Mouse (Mus musculus) ovary, postnatal 36 days (tissue): Measurements from ENCODE around the gene Snph.
"Not testable (repeated sequence)": the region's sequence is repeated elsewhere in the genome, so short reads cannot be mapped to it uniquely, and the experiment has no call there.

ENCODE experiments used
- DNase-seq: peaks from one replicate; pipeline ENCODE4 v3.0.0; 2022; ENCODE audit warnings: low spot score, mixed read lengths

Snph gene

GRCm38 (mm10) chr2:151632159-151632814 is at the start of gene Snph:
Snph (minus strand) TSS chr2:151632593.
- DNase-seq: peak; percentile 65

- no peak for DNase-seq
Observed at GRCm38 (mm10) chr2:151676234-151676633, 43.8 kb upstream of the Snph start.

- no peak for DNase-seq
Observed at GRCm38 (mm10) chr2:151670968-151671329, 38.6 kb upstream of the Snph start.

GRCm38 (mm10) chr2:151670026-151670967 is 37.9 kb upstream of the Snph start:
- no peak for DNase-seq

- DNase-seq: no peak
Observed at GRCm38 (mm10) chr2:151668433-151668832, 36.0 kb upstream of the Snph start, which contains the start of gene Rad21l. Rad21l (minus strand) TSS chr2:151668533.

- no peak for DNase-seq
Observed at GRCm38 (mm10) chr2:151652053-151652452, 19.7 kb upstream of the Snph start.

- no peak for DNase-seq
Observed at GRCm38 (mm10) chr2:151636015-151636402, 3.6 kb upstream of the Snph start.

GRCm38 (mm10) chr2:151635362-151636014 is 3.1 kb upstream of the Snph start:
- DNase-seq: no peak

- DNase-seq: no peak
Observed at GRCm38 (mm10) chr2:151634903-151635302, 2.5 kb upstream of the Snph start.

GRCm38 (mm10) chr2:151632982-151633381 is 589 bp upstream of the Snph start:
- DNase-seq: no peak

GRCm38 (mm10) chr2:151631406-151632158 is 811 bp downstream of the Snph start:
- no peak for DNase-seq

- no peak for DNase-seq
Observed at GRCm38 (mm10) chr2:151629310-151629709, 3.1 kb downstream of the Snph start.

GRCm38 (mm10) chr2:151628011-151628410 is 4.4 kb downstream of the Snph start:
- no peak for DNase-seq

- no peak for DNase-seq
Observed at GRCm38 (mm10) chr2:151626296-151626695, 6.1 kb downstream of the Snph start.

GRCm38 (mm10) chr2:151623776-151624175 is 8.6 kb downstream of the Snph start:
- DNase-seq: no peak

GRCm38 (mm10) chr2:151616551-151617329 is 15.7 kb downstream of the Snph start:
- no peak for DNase-seq

- not testable (repeated sequence) for DNase-seq
Observed at GRCm38 (mm10) chr2:151615779-151616178, 16.6 kb downstream of the Snph start.

GRCm38 (mm10) chr2:151609974-151610373 is 22.4 kb downstream of the Snph start:
- no peak for DNase-seq

GRCm38 (mm10) chr2:151608435-151608834 is 24.0 kb downstream of the Snph start:
- DNase-seq: no peak

GRCm38 (mm10) chr2:151605437-151605987 is 26.9 kb downstream of the Snph start:
- DNase-seq: no peak

- no peak for DNase-seq
Observed at GRCm38 (mm10) chr2:151603630-151604029, 28.8 kb downstream of the Snph start.
